Mouse (Mus musculus) limb, embryonic 14.5 days (tissue): ENCODE results near the gene Opn1sw. TPM values are rescaled to one million over a fixed set of nuclear protein-coding genes. Genes with fewer than 3 reads are reported as not detected.
A peak's percentile ranks its signal among the peaks of the same experiment; 100 is the strongest.

ENCODE experiments used
- ATAC-seq: fragments of 200-750 bp; cut with Nextera tagmentation; 2 replicates; pipeline ENCODE4 v1.8.0; 2017; ENCODE audit warnings: low read depth, moderate number of reproducible peaks, moderate TSS enrichment; ENCODE audit not compliant: low FRiP score
- DNase-seq: peaks from one replicate; pipeline ENCODE4 v3.0.0-alpha.2; 2015; ENCODE audit warnings: low spot score
- H3K27ac ChIP-seq: fragments of 300-500 bp; sonication (generic); replicated peaks from 2 replicates; pipeline ENCODE4 v1.5.1; 2014; ENCODE audit warnings: low read depth, mild to moderate bottlenecking, low read length, moderate library complexity, mixed read lengths
- H3K27me3 ChIP-seq: fragments of 300-500 bp; sonication (generic); 2 replicates; pipeline ENCODE4 v1.6.1; 2014; ENCODE audit warnings: low read length, mixed read lengths; ENCODE audit not compliant: control insufficient read depth, insufficient read depth
- H3K36me3 ChIP-seq: fragments of 300-500 bp; sonication (generic); 2 replicates; pipeline ENCODE4 v1.6.1; 2014; ENCODE audit warnings: mild to moderate bottlenecking, low read length, moderate library complexity, mixed read lengths; ENCODE audit not compliant: control insufficient read depth, insufficient read depth
- H3K4me1 ChIP-seq: fragments of 300-500 bp; sonication (generic); 2 replicates; pipeline ENCODE4 v1.6.1; 2014; ENCODE audit warnings: antibody characterized with exemption, low read length, mixed read lengths; ENCODE audit not compliant: control insufficient read depth, insufficient read depth
- H3K4me2 ChIP-seq: fragments of 300-500 bp; sonication (generic); replicated peaks from 2 replicates; pipeline ENCODE4 v1.6.1; 2014; ENCODE audit warnings: low read depth, mild to moderate bottlenecking, low read length, moderate library complexity; ENCODE audit not compliant: severe bottlenecking
- H3K4me3 ChIP-seq: fragments of 300-500 bp; sonication (generic); replicated peaks from 2 replicates; pipeline ENCODE4 v1.5.1; 2014; ENCODE audit warnings: low read length
- H3K9ac ChIP-seq: fragments of 300-500 bp; sonication (generic); 2 replicates; pipeline ENCODE4 v1.6.1; 2014; ENCODE audit warnings: mild to moderate bottlenecking, low read depth, low read length, moderate library complexity; ENCODE audit not compliant: severe bottlenecking
- H3K9me3 ChIP-seq: fragments of 300-500 bp; sonication (generic); 2 replicates; pipeline ENCODE4 v1.6.1; 2016; ENCODE audit warnings: low read length; ENCODE audit not compliant: control insufficient read depth
- POLR2A ChIP-seq: fragments of 200-500 bp; IDR thresholded peaks from 2 replicates; pipeline ENCODE4 v1.8.0; 2012; ENCODE audit warnings: inconsistent platforms, mild to moderate bottlenecking, moderate library complexity, borderline replicate concordance; ENCODE audit not compliant: insufficient read depth, insufficient read length; ENCODE audit errors: extremely low read depth
- WGBS: fragments of 180-500 bp; shearing (Covaris S2); extraction: QIAGEN DNeasy Blood & Tissue Kit; methylation state at CpG from one replicate; pipeline ENCODE4 v1.1.7; 2014; 5-methylcytosine and 5-hydroxymethylcytosine counted together
- polyA plus RNA-seq, 2 experiments: library from polyadenylated mRNA; depleted of rRNA in 1 of 2; stranded (reverse) in 1 of 2; unstranded in 1 of 2; fragments of >200 nt; fragmentation: Nextera tagmentation in 1 of 2; extraction: Ambion mirVana in 1 of 2; gene quantifications; 2 replicates each; pipeline versions ENCODE4 v1.2.1 to v1.2.3; 2012 to 2014

Opn1sw gene
- polyA plus RNA-seq, 2 experiments: 1.3 to 2.0 TPM

DNA sequence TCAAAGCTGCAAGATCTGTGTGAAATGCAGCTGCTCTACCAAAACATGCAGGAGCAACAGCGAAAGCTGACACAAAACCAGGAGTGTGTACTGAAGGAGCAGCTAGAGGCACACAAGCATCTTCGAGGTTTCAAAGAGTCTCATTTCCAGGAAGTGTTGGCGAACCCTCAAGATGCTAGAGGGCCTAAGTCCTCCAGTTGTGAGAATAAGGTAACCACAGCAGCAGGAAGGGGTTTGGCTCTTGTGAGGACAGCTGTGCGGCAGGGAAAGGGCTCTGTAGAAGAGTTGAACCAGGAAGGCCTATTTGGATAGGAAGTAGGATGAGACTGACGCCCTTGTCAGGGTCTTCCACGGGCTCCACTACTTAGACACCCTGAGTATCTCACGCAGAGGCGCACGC, 27.2 kb upstream of the Opn1sw start:
- Histone ChIP-seq H3K27me3 (no peaks in the 10 kb centered on the region), H3K9ac (no peak overlapping the region), H3K4me1 (no peaks in the 10 kb centered on the region), H3K4me3 (no peak overlapping the region), H3K27ac (no peak overlapping the region), H3K36me3 (peaks cover 53% of the 10 kb centered on the region), H3K9me3 (no peaks in the 10 kb centered on the region), H3K4me2 (no peak overlapping the region)
- no peak for DNase-seq
- TF ChIP-seq POLR2A: no peak
- 85% methylated on average over 9 of the region's 9 CpGs for WGBS
- ATAC-seq: no peak

- no peak overlapping the region for H3K4me2 ChIP-seq
- no peak overlapping the region for H3K27ac ChIP-seq
- no peak overlapping the region for H3K4me3 ChIP-seq
- H3K9ac ChIP-seq: no peak overlapping the region
- 90% methylated on average over 6 of the region's 6 CpGs for WGBS
- peaks cover 23% of the 10 kb centered on the region for H3K36me3 ChIP-seq
- TF ChIP-seq POLR2A: no peak
- DNase-seq (no peak), ATAC-seq (no peak)
- H3K27me3 ChIP-seq: no peaks in the 10 kb centered on the region
- H3K9me3 ChIP-seq: no peaks in the 10 kb centered on the region
- peaks cover 7% of the 10 kb centered on the region; the same call in 1 of the 2 replicates for H3K4me1 ChIP-seq
Observed at GRCm38 (mm10) chr6:29406412-29406811, 18.1 kb upstream of the Opn1sw start.

- WGBS: 14% methylated on average over 18 of the region's 34 CpGs
- peaks cover 7% of the 10 kb centered on the region; the same call in 1 of the 2 replicates for H3K4me1 ChIP-seq
- peaks cover 11% of the 10 kb centered on the region for H3K36me3 ChIP-seq
- peak overlapping the region; percentile 30; the same call in 1 of the 2 replicates for H3K4me2 ChIP-seq
- ATAC-seq (no peak), DNase-seq (no peak)
- H3K9me3 ChIP-seq: no peaks in the 10 kb centered on the region
- H3K9ac ChIP-seq: no peak overlapping the region
- no peak overlapping the region for H3K27ac ChIP-seq
- H3K4me3 ChIP-seq: peak overlapping the region; percentile 13
- no peaks in the 10 kb centered on the region for H3K27me3 ChIP-seq
- no peak for TF ChIP-seq POLR2A
Observed at GRCm38 (mm10) chr6:29402693-29403342, 14.6 kb upstream of the Opn1sw start.

- no peak overlapping the region for H3K4me2 ChIP-seq
- no peak overlapping the region for H3K27ac ChIP-seq
- H3K9me3 ChIP-seq: no peaks in the 10 kb centered on the region
- no peak for TF ChIP-seq POLR2A
- no peak overlapping the region for H3K9ac ChIP-seq
- H3K4me1 ChIP-seq: peaks cover 20% of the 10 kb centered on the region
- H3K4me3 ChIP-seq: no peak overlapping the region
- DNase-seq: no peak
- H3K27me3 ChIP-seq: 0 out of 2 replicates have a peak, but pooled peaks cover 2% of the 10 kb centered on the region
- 84% methylated on average over 4 of the region's 4 CpGs for WGBS
- peaks cover 5% of the 10 kb centered on the region; the same call in 1 of the 2 replicates for H3K36me3 ChIP-seq
- no peak for ATAC-seq
Observed at GRCm38 (mm10) chr6:29399851-29400250, 11.6 kb upstream of the Opn1sw start.

GRCm38 (mm10) chr6:29397575-29397974, 9.3 kb upstream of the Opn1sw start:
- Histone ChIP-seq H3K9ac (peak overlapping the region; percentile 70), H3K27ac (0 out of 2 replicates have a peak overlapping the region, but pooled peaks have one; percentile 9), H3K27me3 (0 out of 2 replicates have a peak, but pooled peaks cover 3% of the 10 kb centered on the region), H3K4me1 (peaks cover 13% of the 10 kb centered on the region), H3K36me3 (peaks cover 5% of the 10 kb centered on the region; the same call in 1 of the 2 replicates), H3K9me3 (no peaks in the 10 kb centered on the region), H3K4me2 (peak overlapping the region; percentile 86), H3K4me3 (peak overlapping the region; percentile 67)
- 5% methylated on average over 6 of the region's 6 CpGs for WGBS
- DNase-seq: no peak
- ATAC-seq: no peak
- TF ChIP-seq POLR2A: no peak
